Mouse (Mus musculus) macrophage (primary cell): ENCODE measurements around the gene Cdx2. TPM values are rescaled to one million over a fixed set of nuclear protein-coding genes. Genes with fewer than 3 reads are reported as not detected.

Experiments used
- H3K27ac ChIP-seq: fragments of 350-480 bp; formaldehyde crosslinking; 2 replicates; pipeline ENCODE4 v1.9.0; 2021
- H3K36me3 ChIP-seq: fragments of 350-480 bp; formaldehyde crosslinking; 2 replicates; pipeline ENCODE4 v1.9.0; 2021; ENCODE audit errors: inconsistent target
- H3K4me3 ChIP-seq: fragments of 350-480 bp; formaldehyde crosslinking; 2 replicates; pipeline ENCODE4 v1.9.0; 2021; ENCODE audit errors: inconsistent target
- H3K79me2 ChIP-seq: fragments of 350-480 bp; formaldehyde crosslinking; 2 replicates; pipeline ENCODE4 v1.9.0; 2021; ENCODE audit errors: inconsistent target
- WGBS: methylation state at CpG from one replicate; pipeline ENCODE4 v1.1.7; 2026; ENCODE audit warnings: inconsistent platforms; ENCODE audit not compliant: missing documents; 5-methylcytosine and 5-hydroxymethylcytosine counted together
- polyA plus RNA-seq: library from polyadenylated mRNA; stranded (reverse); fragments of 250-400 nt; gene quantifications from 3 replicates; pipeline ENCODE4 v1.2.4, GENCODE M21; 2018; ENCODE audit warnings: inconsistent platforms

The Cdx2 gene
- polyA plus RNA-seq, 1 experiment from 2014 or later: not detected

DNA sequence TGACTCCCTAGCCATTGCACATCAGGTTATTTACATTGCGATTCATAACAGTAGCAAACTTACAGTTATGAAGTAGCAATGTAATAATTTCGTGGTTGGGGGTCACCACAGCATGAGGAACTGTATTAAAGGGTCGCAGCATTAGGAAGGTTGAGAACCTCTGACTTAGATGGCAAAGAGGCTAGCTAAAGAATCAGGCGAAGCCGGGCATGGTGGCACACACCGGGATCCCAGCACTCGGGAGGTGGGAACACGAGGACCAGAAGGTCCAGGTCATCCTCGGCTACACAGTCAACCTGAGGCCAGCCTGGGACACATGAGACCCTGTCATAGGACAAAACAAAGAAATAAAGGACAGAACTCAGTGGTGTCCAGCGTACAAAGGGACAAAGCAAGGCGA is 22.9 kb upstream of the Cdx2 start:
- Histone ChIP-seq H3K36me3 (no peaks in the 10 kb centered on the region), H3K27ac (no peak overlapping the region), H3K79me2 (no peaks in the 10 kb centered on the region), H3K4me3 (no peak overlapping the region)
- 93% methylated on average over 11 of the region's 11 CpGs for WGBS

- no peak overlapping the region for H3K27ac ChIP-seq
- 87% methylated on average over 5 of the region's 5 CpGs for WGBS
- H3K36me3 ChIP-seq: no peaks in the 10 kb centered on the region
These were observed 20.6 kb upstream of the Cdx2 start for GRCm38 (mm10) chr5:147327636-147328035.

GRCm38 (mm10) chr5:147325931-147326330 is 18.9 kb upstream of the Cdx2 start:
- Histone ChIP-seq H3K79me2 (no peaks in the 10 kb centered on the region), H3K4me3 (no peak overlapping the region), H3K36me3 (no peaks in the 10 kb centered on the region), H3K27ac (no peak overlapping the region)
- 89% methylated on average over 11 of the region's 11 CpGs for WGBS

More at GRCm38 (mm10) chr5:147327636-147328035, 20.6 kb upstream of the Cdx2 start:
- no peaks in the 10 kb centered on the region for H3K79me2 ChIP-seq
- no peak overlapping the region for H3K4me3 ChIP-seq

- H3K4me3 ChIP-seq: no peak overlapping the region
- no peaks in the 10 kb centered on the region for H3K36me3 ChIP-seq
- 6% methylated on average over 16 of the region's 17 CpGs for WGBS
- H3K79me2 ChIP-seq: no peaks in the 10 kb centered on the region
- H3K27ac ChIP-seq: no peak overlapping the region
These were observed 16.3 kb upstream of the Cdx2 start for GRCm38 (mm10) chr5:147323237-147323917.

GRCm38 (mm10) chr5:147322183-147322582 is 15.1 kb upstream of the Cdx2 start, which contains the start of gene Urad:
Gene Urad (minus strand): TSS chr5:147322440.
- Histone ChIP-seq H3K79me2 (no peaks in the 10 kb centered on the region), H3K4me3 (no peak within 1 kb of the TSS), H3K27ac (no peak within 1 kb of the TSS), H3K36me3 (no peaks in the 10 kb centered on the region)
- WGBS: 85% methylated on average over 8 of the region's 8 CpGs

DNA sequence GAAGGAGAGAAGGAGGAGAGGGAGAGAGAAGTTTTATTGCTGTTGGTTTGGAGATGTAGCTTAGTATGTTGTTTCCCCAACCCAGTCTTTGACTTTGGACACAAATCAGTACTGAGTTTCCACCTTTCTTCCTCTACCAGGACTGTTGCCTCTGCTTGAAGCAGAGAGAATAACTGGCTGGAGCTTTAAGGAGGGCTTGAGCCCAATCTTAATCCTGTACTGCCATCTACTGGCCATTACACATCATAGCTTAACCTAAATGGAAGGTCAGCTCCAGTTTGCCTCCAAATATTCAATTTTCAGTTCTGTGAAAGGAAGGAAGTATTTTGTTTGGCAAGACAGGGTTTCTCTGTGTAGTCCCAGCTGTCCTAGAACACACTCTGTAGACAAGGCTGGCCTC is 12.6 kb upstream of the Cdx2 start:
- no peaks in the 10 kb centered on the region for H3K79me2 ChIP-seq

DNA sequence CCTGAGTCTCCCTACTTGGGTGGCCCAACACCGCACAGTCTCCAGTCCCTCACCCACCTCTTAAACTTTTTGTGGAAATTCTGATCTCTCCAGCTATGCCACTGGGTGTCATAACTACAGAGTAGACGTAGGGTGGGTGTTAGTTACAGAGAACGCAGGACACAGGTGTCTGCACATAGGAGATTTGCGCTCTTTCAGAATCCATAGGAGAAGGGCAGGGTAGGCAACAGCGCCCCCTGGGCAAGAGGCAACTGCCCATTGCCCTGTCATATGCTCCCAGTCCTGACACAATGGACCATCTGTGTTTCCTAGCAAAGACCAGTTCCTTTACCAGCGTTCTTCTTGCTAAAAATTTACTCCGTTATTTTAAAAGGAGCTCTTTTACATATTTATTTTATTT is 10.9 kb upstream of the Cdx2 start:
- Histone ChIP-seq H3K36me3 (no peaks in the 10 kb centered on the region), H3K79me2 (no peaks in the 10 kb centered on the region), H3K27ac (no peak overlapping the region), H3K4me3 (no peak overlapping the region)
- WGBS: 34% methylated on average over 7 of the region's 7 CpGs

More for the DNA sequence above, 12.6 kb upstream of the Cdx2 start:
- Histone ChIP-seq H3K27ac (no peak overlapping the region), H3K36me3 (no peaks in the 10 kb centered on the region), H3K4me3 (no peak overlapping the region)

DNA sequence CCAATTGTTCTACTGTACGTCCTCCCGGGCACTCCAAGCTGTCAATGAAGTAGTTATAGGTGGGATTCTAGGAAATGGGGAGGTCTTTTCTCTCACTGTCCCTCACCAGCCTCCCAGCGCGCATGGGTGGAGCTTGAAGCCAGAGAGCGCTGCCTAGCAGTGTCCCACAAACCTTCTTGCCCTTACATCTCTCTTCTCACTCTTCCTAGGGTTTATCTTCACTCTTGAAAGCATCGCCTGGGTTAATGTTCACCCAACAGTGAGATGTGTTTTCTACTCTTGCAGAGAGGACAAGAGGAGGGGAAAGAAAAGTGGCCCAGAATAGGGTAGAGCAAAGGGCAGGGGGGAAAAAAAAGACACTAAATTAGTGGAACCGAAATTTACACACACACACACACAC is 10.3 kb upstream of the Cdx2 start:
- WGBS: 22% methylated on average over 7 of the region's 7 CpGs
- Histone ChIP-seq H3K79me2 (no peaks in the 10 kb centered on the region), H3K27ac (no peak overlapping the region), H3K4me3 (no peak overlapping the region), H3K36me3 (no peaks in the 10 kb centered on the region)

- Histone ChIP-seq H3K4me3 (no peak overlapping the region), H3K36me3 (no peaks in the 10 kb centered on the region), H3K79me2 (no peaks in the 10 kb centered on the region), H3K27ac (no peak overlapping the region)
- WGBS: 6% methylated on average over 25 of the region's 25 CpGs
These were observed 8.5 kb upstream of the Cdx2 start for GRCm38 (mm10) chr5:147315432-147316075.

DNA sequence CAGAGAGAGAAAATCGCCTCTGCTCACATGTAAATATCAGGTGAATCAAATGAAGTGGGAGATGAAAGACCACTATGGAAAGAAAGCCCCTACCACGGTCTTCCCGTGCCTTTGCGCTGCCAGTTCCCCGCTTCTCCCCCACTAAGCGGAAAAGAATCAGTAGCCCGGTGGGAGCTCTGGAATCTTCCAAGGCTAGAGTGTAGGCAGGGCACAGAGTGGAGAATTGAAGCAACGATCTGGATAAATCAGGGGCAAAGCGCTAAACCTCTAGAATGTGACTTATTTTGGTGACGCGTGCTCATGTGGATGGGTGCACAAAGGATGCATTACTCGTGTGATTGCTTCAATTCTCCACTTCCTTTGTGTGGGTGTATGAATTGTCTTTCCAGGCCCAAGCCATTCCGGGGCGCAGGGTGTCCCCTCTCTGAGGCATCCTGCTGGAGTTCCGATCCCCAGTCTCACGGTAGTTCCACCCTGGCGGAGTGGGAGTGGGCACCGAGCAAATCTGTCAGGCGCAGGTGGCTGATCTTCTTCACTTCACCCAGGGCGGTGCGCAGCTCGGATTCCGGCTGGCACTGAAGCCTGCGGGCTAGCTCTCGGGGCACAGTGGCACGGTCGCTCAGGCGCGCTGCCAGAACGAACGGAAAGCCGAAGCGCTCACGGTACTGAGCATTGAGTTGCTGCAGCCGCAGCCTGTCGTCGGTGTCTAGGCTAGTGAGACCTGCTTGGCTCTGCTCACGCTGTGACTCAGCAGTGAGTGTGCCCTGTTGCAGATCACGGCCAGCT is 7.8 kb upstream of the Cdx2 start:
- no peaks in the 10 kb centered on the region for H3K36me3 ChIP-seq
- H3K27ac ChIP-seq: no peak overlapping the region
- whole genome bisulfite sequencing: 2% methylated on average over 39 of the region's 39 CpGs
- no peak overlapping the region for H3K4me3 ChIP-seq
- no peaks in the 10 kb centered on the region for H3K79me2 ChIP-seq

DNA sequence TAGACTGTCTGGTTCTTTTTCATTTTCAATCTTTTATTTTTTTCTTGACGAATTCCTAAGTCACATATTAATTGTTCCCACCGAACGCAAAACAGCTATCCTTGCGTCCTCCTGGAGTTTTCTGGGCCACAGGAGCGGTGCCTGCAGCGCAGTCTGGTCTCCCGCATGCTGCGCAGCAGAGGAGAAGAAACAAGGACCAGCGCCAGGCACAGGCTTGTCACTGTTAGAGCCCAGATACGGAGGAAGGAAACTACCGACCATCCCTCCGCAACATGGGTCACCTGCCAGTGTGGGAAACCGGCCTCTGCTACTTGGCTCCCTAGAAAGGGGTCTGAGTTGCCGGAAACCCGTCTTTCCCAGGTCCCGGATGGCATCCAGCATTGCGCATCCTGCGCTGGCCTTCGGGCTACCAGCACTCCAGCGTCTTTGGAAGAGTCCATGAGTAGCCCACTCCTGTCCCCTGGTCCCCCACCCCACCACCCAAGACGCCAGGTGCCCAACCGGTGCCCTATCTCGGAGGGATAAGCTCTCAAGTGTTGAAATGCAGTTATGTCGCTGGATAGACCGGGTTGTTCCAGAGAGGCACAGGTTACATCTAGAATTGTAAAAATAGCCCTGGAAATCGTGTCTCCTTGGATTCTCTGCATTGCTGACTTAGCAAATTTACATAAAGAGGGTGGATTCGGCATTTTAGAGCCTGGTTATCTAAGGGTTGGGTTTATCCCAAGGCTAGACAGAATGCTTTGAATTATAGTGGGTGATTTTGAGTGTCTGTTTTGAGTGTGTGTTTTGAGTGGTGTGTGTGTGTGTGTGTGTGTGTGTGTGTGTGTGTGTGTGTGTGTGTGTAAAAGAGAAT is 6.0 kb upstream of the Cdx2 start:
- Histone ChIP-seq H3K36me3 (no peaks in the 10 kb centered on the region), H3K79me2 (no peaks in the 10 kb centered on the region), H3K27ac (no peak overlapping the region), H3K4me3 (no peak overlapping the region)
- 8% methylated on average over 27 of the region's 27 CpGs for WGBS

DNA sequence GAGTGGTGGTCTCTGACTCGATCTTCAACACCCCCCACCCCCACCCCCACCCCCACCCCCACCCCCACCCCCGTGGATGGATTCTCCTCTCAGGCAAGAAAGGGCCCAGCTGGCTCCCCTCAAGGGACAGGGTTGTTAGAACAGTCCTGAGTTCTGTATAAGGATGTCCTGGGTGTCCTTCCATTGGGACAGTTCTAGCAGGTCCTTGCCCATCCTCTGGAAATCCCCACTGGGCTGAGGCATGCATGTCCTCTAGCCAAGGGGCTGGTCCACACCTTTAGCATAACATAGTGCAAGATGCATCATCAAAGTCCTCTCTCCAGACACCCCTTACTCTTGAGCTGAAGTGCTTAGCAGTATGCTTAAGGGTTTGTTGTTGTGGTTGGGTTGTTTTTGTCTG is 2.7 kb upstream of the Cdx2 start:
- no peak overlapping the region for H3K4me3 ChIP-seq
- WGBS: 0% methylated on average over 1 of the region's 2 CpGs
- no peaks in the 10 kb centered on the region for H3K79me2 ChIP-seq
- H3K36me3 ChIP-seq: no peaks in the 10 kb centered on the region
- no peak overlapping the region for H3K27ac ChIP-seq

- 15% methylated on average over 9 of the region's 9 CpGs for WGBS
- no peaks in the 10 kb centered on the region for H3K79me2 ChIP-seq
- no peak overlapping the region for H3K27ac ChIP-seq
- no peak overlapping the region for H3K4me3 ChIP-seq
- H3K36me3 ChIP-seq: no peaks in the 10 kb centered on the region
These were observed 1.4 kb upstream of the Cdx2 start for GRCm38 (mm10) chr5:147308451-147308850.

- Histone ChIP-seq H3K36me3 (no peaks in the 10 kb centered on the region), H3K27ac (no peak overlapping the region), H3K79me2 (no peaks in the 10 kb centered on the region), H3K4me3 (no peak overlapping the region)
- WGBS: 13% methylated on average over 12 of the region's 12 CpGs
These were observed 322 bp upstream of the Cdx2 start for GRCm38 (mm10) chr5:147307398-147307785.
